Mouse (Mus musculus): ENCODE measurements around the gene Slit3. TPM values are rescaled to one million over a fixed set of nuclear protein-coding genes. Genes with fewer than 3 reads are reported as not detected.

The Slit3 gene
- polyA plus RNA-seq, 1 experiment from 2014 or later = 4.8 TPM

DNA sequence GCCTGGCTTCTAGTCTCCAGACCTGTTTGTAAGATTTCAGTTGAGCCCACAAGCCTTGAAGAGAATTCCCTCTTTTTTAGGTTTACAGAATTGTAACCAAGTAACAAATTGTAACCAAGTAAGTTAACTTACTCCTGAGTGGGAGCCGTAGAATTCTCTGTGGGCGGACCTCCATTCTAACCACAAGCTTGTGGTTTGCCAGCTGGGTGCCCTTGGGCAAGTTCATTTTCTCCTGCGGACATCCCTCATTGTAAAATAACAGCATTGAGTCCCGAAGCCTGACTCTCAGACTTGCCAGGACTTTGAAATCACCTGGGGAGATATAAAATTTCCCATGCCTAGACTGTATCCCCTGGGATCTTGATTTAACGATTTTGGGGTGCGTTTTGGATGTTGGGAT is 19.1 kb downstream of the Slit3 start:
- no peak overlapping the region for H3K9ac ChIP-seq (ENCODE audit: low read depth, low read length)

DNA sequence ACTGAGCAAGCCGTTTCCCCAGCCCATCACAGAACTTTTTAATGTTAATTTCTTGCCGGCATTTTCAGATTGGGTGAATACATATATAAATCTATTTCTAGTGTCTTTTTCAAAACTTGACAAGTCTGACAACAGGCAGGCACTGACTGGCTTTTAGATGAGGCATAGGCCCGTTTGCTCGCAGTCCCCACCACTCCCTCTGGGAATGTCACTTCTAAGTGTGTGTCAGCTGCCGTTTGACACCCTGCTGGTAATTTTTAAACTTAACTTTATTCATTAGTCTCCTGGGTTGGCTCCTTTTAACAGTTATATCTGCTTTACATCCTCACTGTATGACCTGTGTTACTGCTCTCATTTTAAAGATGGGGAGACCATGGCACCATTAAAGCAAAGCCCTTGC is 21.2 kb downstream of the Slit3 start:
- TF ChIP-seq CTCF (IDR thresholded peaks at IDR 0.05; ENCODE audit: low read depth) = no peak
- 74% methylated on average over 5 of the region's 5 CpGs for WGBS
- ATAC-seq = no peak
- Histone ChIP-seq H3K4me1 (replicated peaks; ENCODE audit: control insufficient read depth, insufficient read depth, low read length) (no peaks in the 10 kb centered on the region), H3K9me3 (ENCODE audit: control insufficient read depth) (no peaks in the 10 kb centered on the region), H3K27me3 (replicated peaks; ENCODE audit: control insufficient read depth, insufficient read depth, low read length) (no peaks in the 10 kb centered on the region), H3K4me3 (ENCODE audit: low read depth, low read length) (no peak overlapping the region), H3K27ac (ENCODE audit: low read depth, low read length) (no peak overlapping the region), H3K4me2 (replicated peaks; ENCODE audit: low read depth) (no peak overlapping the region), H3K36me3 (ENCODE audit: control insufficient read depth, insufficient read depth) (no peaks in the 10 kb centered on the region), H3K9ac (ENCODE audit: low read depth, low read length) (no peak overlapping the region)

More for the DNA sequence above, 19.1 kb downstream of the Slit3 start:
- no peak for TF ChIP-seq CTCF (IDR thresholded peaks at IDR 0.05; ENCODE audit: low read depth)
- Histone ChIP-seq H3K4me1 (replicated peaks; ENCODE audit: control insufficient read depth, insufficient read depth, low read length) (no peaks in the 10 kb centered on the region), H3K4me2 (replicated peaks; ENCODE audit: low read depth) (no peak overlapping the region), H3K4me3 (ENCODE audit: low read depth, low read length) (no peak overlapping the region), H3K27me3 (replicated peaks; ENCODE audit: control insufficient read depth, insufficient read depth, low read length) (no peaks in the 10 kb centered on the region), H3K36me3 (ENCODE audit: control insufficient read depth, insufficient read depth) (no peaks in the 10 kb centered on the region), H3K9me3 (ENCODE audit: control insufficient read depth) (no peaks in the 10 kb centered on the region), H3K27ac (ENCODE audit: low read depth, low read length) (no peak overlapping the region)
- WGBS = 88% methylated on average over 6 of the region's 6 CpGs
- no peak for ATAC-seq

DNA sequence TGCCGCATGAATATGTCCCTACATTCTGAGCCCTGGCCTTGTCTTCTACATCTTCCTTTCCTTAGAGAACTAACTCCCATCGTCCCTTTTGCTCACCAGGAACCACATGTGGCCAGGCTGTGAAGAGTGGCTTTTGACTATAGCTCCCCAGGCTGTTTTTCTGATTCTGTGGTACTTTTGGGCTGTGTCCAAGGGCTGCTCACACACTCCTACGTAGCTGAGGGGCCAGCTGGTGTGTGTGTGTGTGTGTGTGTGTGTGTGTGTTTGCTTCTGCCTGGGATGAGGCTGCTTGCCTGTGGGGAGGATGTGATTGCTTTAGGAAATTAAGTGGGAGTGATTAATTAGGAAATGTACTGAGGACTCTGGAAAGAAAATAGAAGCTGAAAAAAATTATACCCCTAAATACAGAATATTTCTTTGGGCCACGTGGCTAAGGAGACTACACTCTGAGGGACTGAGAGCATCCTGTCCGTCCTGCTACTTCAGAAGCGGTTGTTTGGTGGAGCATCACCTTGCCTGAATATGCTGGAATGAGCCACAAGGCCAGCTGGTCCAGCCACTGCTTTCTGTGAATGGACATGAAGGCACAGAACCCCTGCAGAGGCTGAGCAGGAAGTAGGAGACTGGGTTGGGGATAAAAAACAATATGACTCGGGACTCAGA is 21.8 kb downstream of the Slit3 start:
- H3K27me3 ChIP-seq (replicated peaks; ENCODE audit: control insufficient read depth, insufficient read depth, low read length) = no peaks in the 10 kb centered on the region
- 64% methylated on average over 7 of the region's 7 CpGs for WGBS
- no peak for TF ChIP-seq CTCF (IDR thresholded peaks at IDR 0.05; ENCODE audit: low read depth)
- H3K36me3 ChIP-seq (ENCODE audit: control insufficient read depth, insufficient read depth) = no peaks in the 10 kb centered on the region
- no peaks in the 10 kb centered on the region for H3K9me3 ChIP-seq (ENCODE audit: control insufficient read depth)
- H3K4me1 ChIP-seq (replicated peaks; ENCODE audit: control insufficient read depth, insufficient read depth, low read length) = no peaks in the 10 kb centered on the region
- no peak overlapping the region for H3K4me3 ChIP-seq (ENCODE audit: low read depth, low read length)
- H3K27ac ChIP-seq (ENCODE audit: low read depth, low read length) = no peak overlapping the region
- no peak for ATAC-seq
- no peak overlapping the region for H3K9ac ChIP-seq (ENCODE audit: low read depth, low read length)
- H3K4me2 ChIP-seq (replicated peaks; ENCODE audit: low read depth) = no peak overlapping the region

DNA sequence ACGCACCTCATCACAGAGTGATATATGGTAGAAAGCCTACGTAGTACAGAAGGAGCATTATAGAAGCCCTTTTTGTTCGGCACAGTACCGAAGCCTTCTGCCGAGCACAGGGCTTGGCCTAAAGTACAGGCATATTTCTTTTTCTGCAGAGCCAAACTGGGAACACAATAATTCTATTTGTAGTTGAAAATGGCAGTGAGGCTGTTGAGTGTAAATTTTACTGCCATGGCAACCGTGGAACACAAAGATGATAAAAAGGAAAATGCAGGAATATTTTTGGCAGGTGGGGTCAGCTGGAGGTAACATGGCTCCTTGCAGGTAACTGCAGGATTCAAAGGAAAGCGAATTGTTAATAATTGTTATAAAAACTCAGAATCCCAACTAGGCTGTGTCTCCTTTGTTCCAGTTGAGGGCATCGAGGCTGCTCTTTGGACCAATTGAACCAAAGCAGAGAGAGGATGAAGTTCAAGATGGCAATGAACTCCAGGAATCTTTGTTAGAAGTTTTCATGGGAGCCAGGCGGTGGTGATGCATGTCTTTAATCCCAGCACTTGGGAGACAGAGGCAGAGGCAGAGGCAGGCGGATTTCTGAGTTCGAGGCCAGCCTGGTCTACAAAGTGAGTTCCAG is 26.9 kb downstream of the Slit3 start:
- H3K4me2 ChIP-seq (replicated peaks; ENCODE audit: low read depth) = no peak overlapping the region
- H3K4me3 ChIP-seq (ENCODE audit: low read depth, low read length) = no peak overlapping the region
- no peak for TF ChIP-seq CTCF (IDR thresholded peaks at IDR 0.05; ENCODE audit: low read depth)
- no peaks in the 10 kb centered on the region for H3K4me1 ChIP-seq (replicated peaks; ENCODE audit: control insufficient read depth, insufficient read depth, low read length)
- H3K9me3 ChIP-seq (ENCODE audit: control insufficient read depth) = no peaks in the 10 kb centered on the region
- 86% methylated on average over 11 of the region's 11 CpGs for WGBS
- no peaks in the 10 kb centered on the region for H3K36me3 ChIP-seq (ENCODE audit: control insufficient read depth, insufficient read depth)
- no peak for ATAC-seq
- no peak overlapping the region for H3K27ac ChIP-seq (ENCODE audit: low read depth, low read length)
- no peak overlapping the region for H3K9ac ChIP-seq (ENCODE audit: low read depth, low read length)
- no peaks in the 10 kb centered on the region for H3K27me3 ChIP-seq (replicated peaks; ENCODE audit: control insufficient read depth, insufficient read depth, low read length)

- Histone ChIP-seq H3K9ac (ENCODE audit: low read depth, low read length) (no peak overlapping the region), H3K27me3 (replicated peaks; ENCODE audit: control insufficient read depth, insufficient read depth, low read length) (no peaks in the 10 kb centered on the region), H3K27ac (ENCODE audit: low read depth, low read length) (no peak overlapping the region), H3K4me1 (replicated peaks; ENCODE audit: control insufficient read depth, insufficient read depth, low read length) (no peaks in the 10 kb centered on the region), H3K36me3 (ENCODE audit: control insufficient read depth, insufficient read depth) (no peaks in the 10 kb centered on the region), H3K4me2 (replicated peaks; ENCODE audit: low read depth) (no peak overlapping the region), H3K4me3 (ENCODE audit: low read depth, low read length) (no peak overlapping the region), H3K9me3 (ENCODE audit: control insufficient read depth) (no peaks in the 10 kb centered on the region)
- ATAC-seq = no peak
- TF ChIP-seq CTCF (IDR thresholded peaks at IDR 0.05; ENCODE audit: low read depth) = no peak
- 65% methylated on average over 13 of the region's 13 CpGs for WGBS
These were observed 30.5 kb downstream of the Slit3 start for GRCm38 (mm10) chr11:35151539-35151951.

DNA sequence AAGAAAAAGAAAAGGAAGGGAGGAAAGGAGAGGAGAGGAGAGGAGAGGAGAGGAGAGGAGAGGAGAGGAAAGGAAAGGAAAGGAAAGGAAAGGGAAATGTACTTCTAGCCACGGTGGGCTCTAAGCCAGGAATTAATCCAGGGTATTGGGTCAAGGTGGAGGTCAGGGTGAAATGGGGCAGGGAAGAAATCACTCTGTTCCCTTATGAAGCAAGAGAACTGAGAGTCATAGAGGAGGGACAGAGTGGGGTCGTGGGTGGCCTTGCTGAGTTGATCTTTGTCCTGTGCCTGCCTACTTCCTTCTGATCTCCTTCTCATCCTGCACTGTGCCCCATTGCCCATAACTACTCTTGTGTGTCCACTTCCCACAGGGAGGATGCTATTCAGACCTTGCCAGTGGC is 31.9 kb downstream of the Slit3 start:
- no peak overlapping the region for H3K27ac ChIP-seq (ENCODE audit: low read depth, low read length)
- H3K36me3 ChIP-seq (ENCODE audit: control insufficient read depth, insufficient read depth) = no peaks in the 10 kb centered on the region
- no peak for TF ChIP-seq CTCF (IDR thresholded peaks at IDR 0.05; ENCODE audit: low read depth)
- 68% methylated on average over 2 of the region's 2 CpGs for WGBS
- no peak overlapping the region for H3K9ac ChIP-seq (ENCODE audit: low read depth, low read length)
- H3K9me3 ChIP-seq (ENCODE audit: control insufficient read depth) = no peaks in the 10 kb centered on the region
- no peak overlapping the region for H3K4me2 ChIP-seq (replicated peaks; ENCODE audit: low read depth)
- ATAC-seq = no peak
- H3K27me3 ChIP-seq (replicated peaks; ENCODE audit: control insufficient read depth, insufficient read depth, low read length) = no peaks in the 10 kb centered on the region
- no peak overlapping the region for H3K4me3 ChIP-seq (ENCODE audit: low read depth, low read length)
- H3K4me1 ChIP-seq (replicated peaks; ENCODE audit: control insufficient read depth, insufficient read depth, low read length) = no peaks in the 10 kb centered on the region

Data from intestine, postnatal 0 days (tissue).